Mouse (Mus musculus) hindbrain, embryonic 16.5 days (tissue): ENCODE data around the gene Slamf8. TPM values are rescaled to one million over a fixed set of nuclear protein-coding genes. Genes with fewer than 3 reads are reported as not detected.

Experiments used
- ATAC-seq: fragments of 200-750 bp; cut with Nextera tagmentation; 2 replicates; pipeline ENCODE4 v1.8.0; 2017; ENCODE audit warnings: moderate TSS enrichment, moderate library complexity
- H3K27ac ChIP-seq: fragments of 300-500 bp; sonication (generic); 2 replicates; pipeline ENCODE4 v1.5.1; 2014; ENCODE audit warnings: low read depth, mild to moderate bottlenecking, control low read depth, low read length, moderate library complexity
- H3K27me3 ChIP-seq: fragments of 300-500 bp; sonication (generic); replicated peaks from 2 replicates; pipeline ENCODE4 v1.6.1; 2014; ENCODE audit warnings: low read length; ENCODE audit not compliant: control insufficient read depth, insufficient read depth
- H3K36me3 ChIP-seq: fragments of 300-500 bp; sonication (generic); 2 replicates; pipeline ENCODE4 v1.6.1; 2014; ENCODE audit warnings: mild to moderate bottlenecking, low read length, moderate library complexity, mixed read lengths; ENCODE audit not compliant: control insufficient read depth, insufficient read depth
- H3K4me1 ChIP-seq: fragments of 300-500 bp; sonication (generic); 2 replicates; pipeline ENCODE4 v1.6.1; 2014; ENCODE audit warnings: low read depth, low read length; ENCODE audit not compliant: control insufficient read depth, insufficient read depth
- H3K4me2 ChIP-seq: fragments of 300-500 bp; sonication (generic); 2 replicates; pipeline ENCODE4 v1.6.1; 2014; ENCODE audit warnings: mild to moderate bottlenecking, low read length, control low read depth, moderate library complexity
- H3K4me3 ChIP-seq: fragments of 300-500 bp; sonication (generic); 2 replicates; pipeline ENCODE4 v1.5.1; 2014; ENCODE audit warnings: mild to moderate bottlenecking, low read length, control low read depth, moderate library complexity
- H3K9ac ChIP-seq: fragments of 300-500 bp; sonication (generic); 2 replicates; pipeline ENCODE4 v1.6.1; 2014; ENCODE audit warnings: low read depth, mild to moderate bottlenecking, control low read depth, low read length, moderate library complexity
- H3K9me3 ChIP-seq: fragments of 300-500 bp; sonication (generic); 2 replicates; pipeline ENCODE4 v1.6.1; 2014; ENCODE audit warnings: mild to moderate bottlenecking, low read length, moderate library complexity; ENCODE audit not compliant: control insufficient read depth
- WGBS: fragments of 180-500 bp; shearing (Covaris S2); extraction: QIAGEN DNeasy Blood & Tissue Kit; methylation state at CpG from one replicate; pipeline ENCODE4 v1.1.7; 2014; 5-methylcytosine and 5-hydroxymethylcytosine counted together
- polyA plus RNA-seq: library from polyadenylated mRNA; unstranded; fragments of >200 nt; fragmentation: Nextera tagmentation; extraction: Ambion mirVana; gene quantifications from 2 replicates; pipeline ENCODE4 v1.2.1, GENCODE M21; 2015

Gene Slamf8
- polyA plus RNA-seq, 1 experiment from 2014 or later = not detected

DNA sequence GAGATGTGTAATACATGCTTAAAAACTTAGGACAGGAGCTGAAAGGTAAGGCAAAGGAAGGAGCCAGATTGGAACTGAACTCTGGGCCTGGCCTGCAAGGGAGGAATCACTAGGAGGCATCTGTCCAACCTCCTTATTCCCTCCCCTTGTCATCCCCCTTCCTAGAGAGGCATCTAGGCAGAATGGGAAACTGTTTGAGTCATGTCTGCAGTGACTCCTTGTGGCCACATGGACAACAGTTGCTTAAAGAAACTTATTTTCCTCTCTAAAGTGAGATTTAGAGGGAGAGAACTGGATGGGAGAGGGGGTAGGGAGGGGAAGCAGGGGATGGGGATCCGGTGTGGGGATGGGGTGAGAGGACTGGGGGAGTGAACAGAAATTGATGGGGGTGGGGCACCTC, 22.4 kb upstream of the Slamf8 start:
- Histone ChIP-seq H3K27me3 (no peaks in the 10 kb centered on the region), H3K4me3 (no peak overlapping the region), H3K4me1 (peaks cover 14% of the 10 kb centered on the region), H3K9ac (no peak overlapping the region), H3K36me3 (no peaks in the 10 kb centered on the region), H3K9me3 (no peaks in the 10 kb centered on the region), H3K27ac (no peak overlapping the region), H3K4me2 (no peak overlapping the region)
- ATAC-seq = no peak
- WGBS = 57% methylated on average over 1 of the region's 1 CpGs

DNA sequence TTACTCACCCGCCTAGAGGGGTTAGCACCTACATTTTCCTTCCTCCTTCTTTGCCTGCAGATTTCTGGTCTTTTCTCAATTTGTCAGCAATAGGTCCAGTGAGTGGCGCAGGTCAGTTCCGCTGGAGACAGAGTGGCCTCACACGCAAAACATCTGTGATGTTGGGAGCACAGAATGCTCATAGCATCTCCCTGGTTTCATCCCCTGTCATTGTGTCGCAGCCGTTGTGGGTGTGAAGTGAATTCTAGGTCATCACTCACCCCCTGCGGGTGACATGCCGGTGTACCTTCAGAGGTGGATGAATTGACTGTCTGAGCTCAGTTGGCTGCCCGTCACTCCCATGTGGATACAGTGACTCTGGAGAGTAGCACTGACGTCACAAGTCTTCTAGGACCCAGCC, 20.9 kb upstream of the Slamf8 start:
- Histone ChIP-seq H3K27me3 (no peaks in the 10 kb centered on the region), H3K4me1 (no peaks in the 10 kb centered on the region; the same call in 1 of the 2 replicates), H3K9me3 (no peaks in the 10 kb centered on the region), H3K36me3 (no peaks in the 10 kb centered on the region), H3K4me3 (no peak overlapping the region), H3K9ac (no peak overlapping the region), H3K4me2 (no peak overlapping the region), H3K27ac (no peak overlapping the region)
- ATAC-seq = no peak
- WGBS = 87% methylated on average over 10 of the region's 10 CpGs

DNA sequence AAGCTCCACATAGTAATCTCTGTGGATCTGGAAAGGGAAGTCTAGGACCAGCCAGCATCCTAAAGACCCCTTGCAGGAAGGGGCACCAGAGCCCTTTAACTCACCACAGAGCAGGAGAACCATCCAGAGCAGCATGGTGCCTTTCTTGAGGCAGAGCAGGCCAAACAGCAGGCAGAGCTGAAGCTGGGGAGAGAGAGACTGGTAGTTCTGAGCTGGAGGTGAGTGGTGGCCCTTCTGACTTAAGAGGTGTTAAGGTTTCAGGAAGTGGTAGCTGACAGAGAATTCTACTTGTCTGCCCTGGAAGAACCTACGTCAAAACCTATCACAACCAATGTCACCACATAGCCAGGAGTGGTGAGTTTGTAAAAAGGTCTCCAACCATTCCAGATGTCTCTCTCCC, 12.0 kb upstream of the Slamf8 start, which contains the start of gene Fcrl6:
Gene Fcrl6 (minus strand): TSS at position 226 of the 400 bp plus-strand sequence.
- no peaks in the 10 kb centered on the region for H3K36me3 ChIP-seq
- no peak within 1 kb of the TSS for H3K27ac ChIP-seq
- no peak within 1 kb of the TSS for H3K4me3 ChIP-seq
- no peaks in the 10 kb centered on the region for H3K9me3 ChIP-seq
- H3K4me1 ChIP-seq = no peaks in the 10 kb centered on the region
- H3K27me3 ChIP-seq = no peaks in the 10 kb centered on the region
- H3K4me2 ChIP-seq = no peak within 1 kb of the TSS
- no peak for ATAC-seq
- WGBS = 69% methylated on average over 1 of the region's 1 CpGs
- no peak within 1 kb of the TSS for H3K9ac ChIP-seq

DNA sequence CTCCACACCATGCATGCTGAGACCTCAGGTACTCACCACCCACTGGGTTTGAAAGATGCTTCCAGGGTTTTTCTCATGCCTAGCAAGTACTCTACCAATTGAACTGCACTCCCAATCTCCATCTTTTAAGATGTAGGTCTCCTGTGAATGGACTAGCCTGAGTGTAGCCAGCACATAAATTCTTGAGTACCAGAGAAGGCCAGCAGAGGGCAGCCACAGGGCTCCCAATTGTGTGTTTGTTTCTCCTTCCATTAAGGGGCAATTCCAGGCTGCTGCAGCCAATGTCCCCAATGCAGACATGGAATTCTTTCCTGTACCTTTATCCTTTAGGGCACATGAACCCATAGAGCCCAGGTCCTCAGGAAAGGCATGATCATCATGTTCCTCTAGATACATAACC, 4.1 kb upstream of the Slamf8 start:
- 0 out of 2 replicates have a peak, but pooled peaks have one; percentile 54 for ATAC-seq

DNA sequence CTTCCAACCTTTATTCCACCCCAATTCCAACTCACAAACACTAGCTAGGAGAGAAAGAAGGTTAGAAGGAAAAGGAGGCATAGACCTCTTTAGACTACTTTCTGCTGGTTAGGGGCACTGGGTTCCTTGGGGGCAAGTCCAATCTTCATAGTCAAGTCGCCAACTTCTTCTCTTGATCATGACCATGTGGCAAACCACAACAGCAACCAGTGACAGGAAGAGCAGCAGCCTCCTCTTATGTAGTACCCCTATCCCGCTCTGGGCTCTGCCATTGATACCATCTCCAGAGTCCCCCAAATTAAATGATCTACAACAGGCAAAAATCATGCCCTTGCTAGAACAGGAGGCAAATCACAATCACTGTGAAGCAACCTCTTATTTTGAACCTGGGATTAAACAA, 3.6 kb upstream of the Slamf8 start:
- no peak overlapping the region for H3K4me3 ChIP-seq
- H3K4me1 ChIP-seq = no peaks in the 10 kb centered on the region
- WGBS = 91% methylated on average over 2 of the region's 2 CpGs
- H3K36me3 ChIP-seq = no peaks in the 10 kb centered on the region
- no peaks in the 10 kb centered on the region for H3K27me3 ChIP-seq
- no peaks in the 10 kb centered on the region for H3K9me3 ChIP-seq
- no peak overlapping the region for H3K27ac ChIP-seq
- no peak overlapping the region for H3K4me2 ChIP-seq
- no peak overlapping the region for H3K9ac ChIP-seq
- ATAC-seq = no peak

More for the DNA sequence above, 4.1 kb upstream of the Slamf8 start:
- no peak overlapping the region for H3K4me3 ChIP-seq
- H3K9ac ChIP-seq = no peak overlapping the region
- no peak overlapping the region for H3K4me2 ChIP-seq
- no peaks in the 10 kb centered on the region for H3K4me1 ChIP-seq
- H3K9me3 ChIP-seq = no peaks in the 10 kb centered on the region
- no peak overlapping the region for H3K27ac ChIP-seq
- H3K36me3 ChIP-seq = no peaks in the 10 kb centered on the region
- H3K27me3 ChIP-seq = no peaks in the 10 kb centered on the region

DNA sequence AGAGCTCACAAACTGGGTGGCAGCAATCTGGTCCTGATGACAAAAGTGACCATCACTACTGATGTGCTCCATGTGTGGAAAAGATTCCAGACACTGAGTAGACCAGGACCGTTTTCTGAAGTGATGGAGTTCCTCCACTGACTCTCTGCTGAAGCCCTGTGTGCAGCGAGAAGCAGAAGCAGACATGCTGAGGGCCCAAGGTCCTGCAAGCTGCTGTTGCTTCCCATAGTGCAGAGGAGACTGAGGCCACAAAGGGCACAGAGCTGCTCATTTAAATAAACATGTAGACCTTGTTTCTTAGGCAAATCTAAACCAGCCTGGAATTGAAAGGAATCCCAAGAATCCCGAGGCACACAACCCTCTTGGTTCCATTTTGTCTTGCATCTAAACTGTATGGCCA, 3.0 kb upstream of the Slamf8 start:
- Histone ChIP-seq H3K4me2 (no peak overlapping the region), H3K27me3 (no peaks in the 10 kb centered on the region), H3K27ac (no peak overlapping the region), H3K4me3 (no peak overlapping the region), H3K9me3 (no peaks in the 10 kb centered on the region), H3K36me3 (no peaks in the 10 kb centered on the region), H3K4me1 (no peaks in the 10 kb centered on the region), H3K9ac (no peak overlapping the region)
- ATAC-seq = no peak
- WGBS = 66% methylated on average over 3 of the region's 3 CpGs

DNA sequence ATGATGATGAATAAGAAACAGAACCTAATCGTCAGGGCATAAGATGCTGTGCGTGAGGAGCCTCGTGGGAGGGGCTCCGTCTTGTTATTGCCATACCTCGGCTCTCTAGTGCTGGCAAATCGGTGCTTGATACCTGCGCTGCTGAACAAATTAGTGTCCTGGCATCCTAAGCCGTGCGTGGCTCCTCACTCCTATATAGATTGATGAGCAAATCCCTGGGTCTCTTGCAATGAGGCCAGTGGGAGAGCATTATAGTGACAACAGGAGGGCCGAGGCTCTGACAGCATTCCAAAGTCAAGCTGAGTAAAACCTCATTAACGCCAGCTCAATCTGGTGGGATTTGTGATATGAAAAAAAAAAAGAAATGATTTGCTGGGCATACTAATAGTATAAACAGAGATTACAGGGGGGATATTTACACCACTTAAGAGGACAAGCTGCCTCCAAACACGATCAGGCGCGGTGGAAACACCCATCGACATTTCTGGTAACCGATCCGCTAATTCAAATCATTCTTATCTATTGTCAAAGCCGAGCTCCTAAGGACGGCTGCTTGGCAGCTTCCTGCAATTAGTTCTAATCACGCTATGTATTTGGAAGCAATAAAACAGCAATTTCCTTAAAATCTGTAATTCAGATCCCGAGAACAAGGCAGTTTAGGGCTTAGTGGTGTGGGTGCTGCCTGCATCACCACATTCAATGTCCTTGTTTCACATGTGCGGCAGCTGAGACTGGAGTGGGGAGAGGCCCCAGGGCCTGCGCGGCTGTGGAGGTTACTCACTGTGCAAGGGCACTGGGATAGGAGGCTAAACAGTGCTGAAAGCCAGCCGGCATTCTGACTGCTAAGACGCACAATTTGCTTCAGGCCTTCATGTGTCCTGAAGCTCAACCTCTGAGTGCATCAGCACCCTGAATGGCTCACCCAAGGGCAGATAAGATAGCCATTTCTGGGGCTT, 4.5 kb downstream of the Slamf8 start:
- no peaks in the 10 kb centered on the region for H3K36me3 ChIP-seq
- H3K27ac ChIP-seq = peak overlapping the region; percentile 63; the same call in 1 of the 2 replicates
- H3K4me2 ChIP-seq = peak overlapping the region; percentile 35
- peak; percentile 71 for ATAC-seq
- no peaks in the 10 kb centered on the region for H3K9me3 ChIP-seq
- peaks cover 15% of the 10 kb centered on the region for H3K4me1 ChIP-seq
- H3K9ac ChIP-seq = peak overlapping the region; percentile 47; the same call in 1 of the 2 replicates
- H3K27me3 ChIP-seq = no peaks in the 10 kb centered on the region
- no peak overlapping the region for H3K4me3 ChIP-seq
- 21% methylated on average over 26 of the region's 26 CpGs for WGBS

DNA sequence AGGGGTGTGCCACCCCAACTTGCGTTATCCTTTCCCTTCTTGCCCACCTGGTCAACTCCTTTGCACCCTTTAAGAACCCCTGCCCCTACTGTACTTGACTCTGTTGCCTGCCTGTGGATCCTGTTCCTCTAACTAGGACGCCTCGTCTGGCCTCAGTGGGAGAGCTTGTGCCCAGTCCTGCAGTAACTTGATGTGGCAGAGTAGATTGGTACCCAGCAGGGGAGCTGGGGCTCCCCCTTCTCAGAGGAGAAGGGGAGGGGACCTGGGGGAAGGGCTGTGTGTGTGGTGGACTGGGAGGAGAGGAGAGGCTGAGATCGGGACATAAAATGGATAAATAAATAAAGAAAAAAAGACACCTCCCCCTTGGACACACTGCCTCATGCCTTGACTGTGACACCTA, 5.3 kb downstream of the Slamf8 start:
- WGBS = 49% methylated on average over 4 of the region's 4 CpGs
- H3K4me3 ChIP-seq = no peak overlapping the region

DNA sequence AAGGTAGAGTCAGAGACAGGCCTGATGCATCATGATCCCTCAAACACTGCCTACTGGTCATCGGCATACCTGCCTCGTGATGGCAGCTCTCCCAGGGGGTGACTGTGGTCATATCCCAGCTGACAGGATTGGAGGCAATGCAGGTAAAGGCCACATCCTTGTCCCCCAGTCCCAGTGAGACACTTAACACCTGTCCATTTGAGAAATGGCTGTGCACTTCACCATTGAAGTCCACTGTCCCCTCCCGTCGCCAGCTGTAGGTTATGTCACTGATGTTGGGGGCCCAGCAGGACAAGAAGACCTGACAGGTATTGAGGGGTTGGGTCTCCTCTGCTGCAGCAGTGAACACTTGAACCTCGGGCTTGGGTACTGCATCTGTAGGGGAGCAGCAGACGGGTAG, 6.1 kb downstream of the Slamf8 start:
- Histone ChIP-seq H3K4me1 (peaks cover 15% of the 10 kb centered on the region), H3K4me2 (no peak overlapping the region), H3K36me3 (no peaks in the 10 kb centered on the region), H3K9me3 (no peaks in the 10 kb centered on the region), H3K27me3 (no peaks in the 10 kb centered on the region), H3K4me3 (no peak overlapping the region), H3K27ac (no peak overlapping the region), H3K9ac (no peak overlapping the region)
- WGBS = 86% methylated on average over 6 of the region's 6 CpGs
- ATAC-seq = no peak

More for the DNA sequence above, 5.3 kb downstream of the Slamf8 start:
- ATAC-seq = no peak; the same call in 1 of the 2 replicates
- Histone ChIP-seq H3K27me3 (no peaks in the 10 kb centered on the region), H3K4me2 (no peak overlapping the region), H3K27ac (no peak overlapping the region), H3K36me3 (no peaks in the 10 kb centered on the region), H3K9ac (no peak overlapping the region), H3K4me1 (peaks cover 15% of the 10 kb centered on the region), H3K9me3 (no peaks in the 10 kb centered on the region)
